Mouse (Mus musculus) WW6 (cell line): ENCODE results near the gene Hbq1b.
A peak's percentile ranks its signal among the peaks of the same experiment; 100 is the strongest.

Experiments used
- DNase-seq: peaks from one replicate; pipeline ENCODE4 v3.0.0-alpha.2; 2013; ENCODE audit warnings: low read depth, low spot score

Gene Hbq1b

DNA sequence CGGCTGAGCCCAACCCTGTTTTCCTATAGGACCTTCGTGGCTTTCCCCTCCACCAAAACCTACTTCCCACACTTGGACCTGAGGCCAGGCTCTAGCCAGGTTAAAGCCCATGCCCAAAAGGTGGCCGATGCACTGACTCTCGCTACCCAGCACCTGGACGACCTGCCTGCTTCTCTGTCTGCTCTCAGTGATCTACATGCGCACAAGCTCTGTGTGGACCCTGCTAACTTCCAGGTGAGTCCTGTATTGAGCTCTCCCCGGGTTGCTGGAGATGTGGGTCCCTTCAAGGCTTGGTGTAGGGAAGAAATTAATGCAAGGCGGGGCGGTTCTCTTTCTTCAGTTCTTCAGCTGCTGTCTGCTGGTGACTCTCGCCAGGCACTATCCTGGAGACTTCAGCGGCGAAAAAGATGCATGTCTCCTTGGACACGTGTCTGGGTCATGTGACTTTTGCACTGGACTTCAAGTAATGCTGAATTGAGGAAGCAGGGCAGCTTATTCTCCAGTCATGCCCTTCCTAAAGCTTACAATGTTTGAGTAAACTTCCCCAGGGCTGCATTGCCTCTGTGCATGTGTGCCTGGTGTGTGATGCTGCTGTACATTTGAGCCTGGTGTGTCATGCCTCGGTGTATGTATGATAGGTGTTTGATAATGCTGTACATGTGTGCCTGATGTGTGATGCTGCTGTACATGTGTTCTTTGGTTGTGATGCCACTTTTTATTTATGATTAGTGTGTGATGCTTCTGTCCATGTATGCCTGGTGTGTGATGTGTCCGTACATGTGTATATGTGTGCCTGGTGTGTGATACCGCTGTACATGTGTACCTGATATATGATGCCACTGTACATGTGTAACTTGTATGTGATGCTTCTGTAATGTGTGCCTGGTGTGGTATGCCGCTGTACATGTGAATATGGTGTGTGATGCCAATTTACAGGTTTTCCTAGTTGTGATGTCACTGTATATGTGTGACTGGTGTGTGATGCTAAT lies 13.8 kb downstream of the Hbq1b start:
- no peak for DNase-seq

DNA sequence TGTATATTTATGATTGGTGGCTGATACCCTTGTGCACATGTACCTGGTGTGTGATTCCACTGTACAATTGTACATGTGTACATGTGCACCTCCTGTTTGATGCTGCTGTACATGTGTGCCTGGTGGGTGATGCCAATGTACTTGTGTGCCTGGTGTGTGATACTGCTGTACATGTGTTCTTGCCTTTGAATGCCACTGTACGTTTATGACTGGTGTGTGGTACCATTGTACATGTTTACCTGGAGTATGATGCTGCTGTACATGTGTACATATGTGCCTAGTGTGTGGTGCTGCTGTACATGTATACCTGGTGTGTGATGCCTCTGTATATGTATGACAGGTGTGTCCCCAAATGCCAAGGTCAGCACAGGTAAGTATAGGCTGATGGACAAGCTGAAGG lies 14.7 kb downstream of the Hbq1b start:
- no peak for DNase-seq

DNA sequence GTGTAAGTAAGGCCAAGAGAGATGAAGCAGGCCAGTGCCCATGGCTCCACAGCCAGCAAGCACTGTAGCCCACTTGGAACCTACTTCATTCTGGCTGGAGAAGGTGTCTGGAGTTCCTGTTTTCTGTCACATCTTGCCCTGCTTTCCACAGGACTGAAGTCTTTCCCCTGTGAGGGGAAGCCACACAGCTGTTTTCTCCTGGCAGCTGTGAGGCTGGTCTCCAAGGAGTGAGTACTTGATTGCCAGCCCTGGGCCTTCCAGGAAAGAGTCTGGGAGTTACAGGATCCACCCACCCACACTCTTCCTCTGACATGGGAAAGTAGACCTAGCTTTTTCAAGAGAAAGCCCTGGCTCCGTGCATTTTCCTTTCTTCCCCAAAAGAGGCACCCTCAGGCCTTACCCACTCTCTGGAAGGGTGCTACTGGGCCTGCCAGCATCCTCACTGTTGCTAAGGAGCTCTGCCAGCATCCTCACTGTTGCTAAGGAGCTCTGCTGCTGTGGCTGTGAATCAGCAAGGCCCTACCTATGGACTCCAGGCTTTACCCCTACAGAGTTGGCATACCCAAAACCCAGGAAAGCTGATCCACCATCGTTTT lies 16.2 kb downstream of the Hbq1b start:
- no peak for DNase-seq

DNA sequence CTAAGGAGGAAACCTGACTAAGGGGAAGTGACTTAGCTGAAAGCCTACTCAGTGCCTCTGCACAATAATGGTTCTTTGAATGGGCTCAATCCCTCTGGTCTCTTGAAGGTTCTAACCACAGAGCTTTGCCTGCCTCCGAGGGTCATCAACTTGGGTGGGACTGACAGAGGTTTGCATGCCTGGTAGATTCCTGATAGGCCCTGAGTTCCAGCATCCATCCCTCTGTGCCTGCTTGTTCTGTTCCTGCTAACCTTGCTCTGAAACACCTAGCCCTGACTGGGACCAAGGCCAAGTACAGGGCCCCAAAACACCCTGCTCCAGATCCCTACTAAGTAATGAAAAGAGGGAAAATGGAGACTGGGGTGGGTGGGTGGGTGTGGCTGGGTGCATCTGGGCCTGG lies 16.7 kb downstream of the Hbq1b start:
- DNase-seq: no peak

DNA sequence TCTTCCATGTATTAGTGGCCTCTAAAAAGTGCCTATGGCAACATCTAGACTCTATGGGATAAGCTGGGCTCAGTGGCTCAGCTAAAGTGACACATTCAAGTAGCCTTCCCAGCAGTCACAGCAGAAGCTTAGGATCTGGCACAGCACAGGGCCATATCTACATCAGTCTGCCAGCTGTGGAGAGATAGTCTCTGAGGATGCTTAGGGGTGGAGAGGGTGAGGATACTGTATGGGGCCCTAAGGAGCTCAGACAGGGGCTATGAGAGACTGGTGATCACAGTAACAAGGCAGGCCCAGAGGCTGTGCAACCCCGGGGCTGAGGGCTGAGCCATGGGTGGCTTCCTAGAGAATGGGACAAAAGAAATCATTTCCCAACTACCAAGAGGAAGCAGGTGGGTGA lies 20.2 kb downstream of the Hbq1b start:
- DNase-seq: no peak

DNA sequence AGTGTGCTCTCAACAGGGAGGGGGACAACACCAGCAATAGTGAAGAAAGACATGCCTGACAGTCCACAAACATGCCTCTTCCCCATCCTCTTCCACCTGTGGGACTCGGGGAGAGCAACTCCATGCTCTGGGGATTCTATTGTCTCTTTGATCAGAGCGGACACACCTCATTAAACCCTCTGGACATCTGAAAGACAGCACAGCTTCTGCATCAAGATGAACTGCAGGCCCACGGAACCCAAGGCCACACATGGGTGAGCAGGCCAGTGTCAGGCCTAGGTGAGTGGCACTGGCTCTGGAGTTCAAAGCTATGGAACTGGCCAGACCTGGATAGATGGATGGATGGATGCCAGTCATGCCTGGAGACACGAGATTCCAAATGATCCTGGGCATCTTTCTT lies 22.7 kb downstream of the Hbq1b start:
- DNase-seq: no peak

DNA sequence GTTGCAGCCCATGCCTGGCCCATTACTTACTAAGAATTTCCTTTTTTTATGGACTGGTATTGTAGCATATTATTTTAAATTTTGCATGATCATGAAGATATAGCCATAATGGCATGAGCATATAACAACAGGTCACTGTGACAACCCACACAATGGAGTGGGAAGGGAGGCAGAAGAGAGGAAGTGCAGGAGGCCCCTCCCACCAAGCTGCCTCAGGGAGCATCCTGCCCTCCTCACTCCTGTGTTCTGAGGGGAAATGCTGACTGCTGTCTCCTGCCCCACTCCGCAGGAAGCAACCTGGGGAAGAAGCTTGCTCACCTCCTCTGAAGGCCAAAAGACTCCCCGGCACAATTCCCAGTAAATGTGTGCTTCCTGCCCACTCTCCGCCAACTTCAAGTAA lies 23.2 kb downstream of the Hbq1b start:
- DNase-seq: no peak

DNA sequence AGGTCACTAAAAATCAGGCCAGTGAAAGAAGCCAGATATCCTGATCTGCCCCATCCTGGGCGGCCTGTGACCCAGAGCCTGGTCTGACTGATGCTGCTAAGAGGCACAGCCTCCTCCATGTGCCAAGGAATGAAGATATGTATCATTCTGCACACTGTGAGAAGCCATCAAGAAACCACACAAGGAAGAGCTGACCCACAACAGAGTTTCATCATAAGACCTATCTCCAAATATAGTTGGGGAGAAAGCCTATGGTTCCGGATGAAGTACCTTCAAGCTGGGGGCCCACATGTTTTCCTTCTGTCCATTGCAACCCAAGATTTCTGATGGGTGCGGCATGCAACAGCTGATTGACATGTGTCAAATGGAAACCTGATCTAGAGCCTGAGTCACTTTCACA lies 29.2 kb downstream of the Hbq1b start:
- no peak for DNase-seq

DNA sequence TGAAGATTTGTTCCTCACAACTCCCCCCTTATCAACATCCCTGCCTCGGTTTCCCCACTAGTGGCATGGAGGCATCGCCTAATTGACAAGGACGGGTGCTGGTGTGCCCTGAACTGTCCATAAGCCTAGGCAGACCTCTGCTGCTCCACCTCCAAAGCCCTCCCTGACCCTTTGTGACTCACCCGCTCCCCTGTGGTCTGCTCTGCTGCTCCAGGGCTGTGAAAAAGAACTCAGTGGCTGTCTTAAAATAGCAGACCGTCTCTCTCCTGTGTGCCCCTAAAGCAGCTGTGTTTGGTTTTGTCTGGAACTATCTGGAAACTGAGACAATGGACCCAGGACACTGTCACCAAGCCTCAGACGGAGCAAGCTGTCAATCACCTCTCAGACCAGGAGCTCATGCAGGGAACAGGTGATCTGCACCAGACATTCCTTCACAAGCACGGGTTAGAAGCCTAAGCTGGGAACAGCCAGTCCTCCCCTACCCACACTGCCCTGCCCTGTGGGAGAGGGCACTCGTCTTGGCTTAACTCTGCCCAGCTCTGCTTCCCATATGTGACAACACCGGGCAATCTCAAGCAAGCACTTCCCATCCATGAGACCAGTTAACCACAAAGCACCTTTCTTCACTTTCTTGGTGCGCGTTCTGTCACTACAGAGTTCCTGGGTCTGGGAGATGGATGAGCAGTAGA lies 33.9 kb downstream of the Hbq1b start:
- DNase-seq: no peak

DNA sequence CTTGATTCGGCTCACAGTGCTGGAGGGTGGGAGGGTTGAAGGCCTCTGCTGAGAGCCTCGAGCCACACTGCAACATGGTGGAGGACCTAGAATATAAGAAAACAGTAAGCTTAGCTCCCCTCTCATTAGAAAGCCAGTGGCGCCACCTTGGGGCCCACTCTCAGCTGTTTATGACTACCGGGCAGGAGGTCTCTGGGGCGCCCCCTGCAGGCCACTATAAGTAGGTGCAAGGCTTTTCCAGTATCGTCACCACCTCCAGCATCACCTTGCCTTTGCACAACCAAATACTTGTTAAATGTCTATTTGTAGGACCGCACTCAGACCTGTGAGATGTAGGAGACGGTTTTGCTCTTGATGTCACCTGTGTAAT lies 34.4 kb downstream of the Hbq1b start:
- peak; percentile 68 for DNase-seq

DNA sequence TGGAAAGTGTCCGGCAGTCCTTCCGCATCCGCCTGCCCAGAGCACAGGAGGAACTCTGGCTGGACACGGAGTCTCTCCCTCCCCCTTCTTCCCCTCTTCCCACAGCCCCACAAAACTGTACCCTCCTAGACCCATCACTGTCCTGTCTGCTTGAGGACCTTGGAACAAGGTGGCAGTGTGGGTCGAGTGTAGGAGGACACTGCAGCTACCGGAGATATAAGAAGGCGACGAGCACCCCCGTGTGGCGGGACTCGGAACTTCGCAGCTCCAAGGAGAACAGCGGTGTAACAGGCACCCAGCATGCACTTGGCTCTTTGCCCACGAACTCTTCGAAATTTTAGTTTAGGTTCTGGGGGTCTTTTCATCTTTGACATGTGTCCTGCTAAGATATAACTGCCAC lies 37.8 kb downstream of the Hbq1b start:
- peak; percentile 79 for DNase-seq

DNA sequence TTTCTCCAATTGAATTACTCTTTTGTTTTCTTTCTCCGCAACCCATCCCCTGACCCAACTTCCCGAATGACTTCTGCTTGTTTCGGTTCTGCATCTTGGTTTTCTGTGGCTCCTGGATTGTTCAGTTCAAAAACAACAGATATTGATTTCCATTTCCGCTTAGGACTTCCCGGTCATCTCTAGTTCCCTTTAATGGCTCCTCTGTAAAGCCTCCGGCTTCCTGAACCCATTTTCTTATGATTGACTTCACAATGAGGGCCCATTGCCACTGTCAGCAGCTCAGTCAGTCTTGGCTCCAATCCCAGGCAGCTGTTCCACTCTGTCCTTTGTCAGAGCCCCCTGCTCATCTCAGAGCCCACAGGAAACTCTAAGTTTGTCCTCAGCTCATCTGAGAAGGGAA lies 44.3 kb downstream of the Hbq1b start:
- DNase-seq: no peak

DNA sequence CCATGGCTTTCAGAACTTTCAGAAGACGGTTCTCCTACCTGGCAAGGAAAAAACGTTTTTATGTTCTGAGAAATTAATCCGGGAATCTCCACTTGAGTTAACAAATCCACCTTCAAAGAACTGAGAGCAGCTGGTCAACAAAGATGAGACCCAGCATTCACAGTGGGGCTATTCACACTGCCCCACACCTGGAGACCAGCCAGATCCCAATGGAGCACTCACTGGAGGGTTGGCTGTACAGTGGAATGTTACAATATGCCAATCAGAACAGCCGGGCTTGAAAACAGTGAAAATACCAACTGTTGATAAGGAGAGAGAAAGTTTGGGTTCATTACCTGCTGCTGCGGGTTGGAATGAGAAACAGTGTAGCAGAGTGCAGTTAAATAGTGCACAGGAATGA lies 45.1 kb downstream of the Hbq1b start:
- DNase-seq: no peak

DNA sequence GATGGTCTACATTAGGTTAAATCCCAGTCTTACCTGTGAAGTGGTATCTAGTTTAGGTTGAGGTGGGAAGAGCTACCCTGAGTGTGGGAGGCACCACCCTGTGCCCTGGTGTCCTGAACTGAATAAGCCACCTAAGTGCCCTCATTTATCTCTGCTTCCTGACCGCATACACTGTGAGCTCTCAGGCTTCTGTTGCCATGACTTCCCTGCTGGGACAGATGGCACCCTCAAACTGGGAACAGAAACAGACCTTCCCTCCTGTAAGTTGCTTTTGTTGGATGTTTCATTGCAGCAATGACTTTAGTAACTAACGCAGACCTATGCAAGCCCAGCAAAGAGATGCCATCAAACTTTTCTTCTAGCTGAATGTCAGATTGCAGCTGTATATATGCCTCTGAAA lies 46.5 kb downstream of the Hbq1b start:
- DNase-seq: no peak

DNA sequence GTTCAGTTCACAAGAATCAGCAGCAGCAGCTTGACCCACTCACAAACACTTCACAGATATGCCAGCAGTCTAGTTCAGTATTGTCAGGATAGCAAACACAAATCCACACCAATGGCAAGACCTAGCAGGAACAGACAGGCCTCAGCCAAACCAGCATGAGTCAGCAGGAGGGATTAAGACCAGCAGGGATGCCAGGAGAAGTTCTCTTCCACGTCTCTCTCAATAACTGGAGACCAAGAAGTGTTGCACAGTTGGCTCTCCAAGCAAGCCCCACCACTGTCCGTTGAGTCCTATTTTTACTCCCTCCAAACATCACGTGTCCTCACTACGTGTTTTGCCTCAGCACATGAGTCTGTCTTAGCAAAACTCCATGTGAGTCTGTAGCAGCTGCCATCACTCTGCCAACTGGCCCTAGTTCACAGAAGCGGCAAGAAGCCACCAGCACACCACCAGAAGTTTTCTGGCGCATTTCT lies 49.7 kb downstream of the Hbq1b start:
- no peak for DNase-seq
